Mouse (Mus musculus) thymus, postnatal 4 days (tissue): ENCODE measurements around the gene Tsc2.

Experiments used
- DNase-seq: peaks from one replicate; pipeline ENCODE4 v3.0.0; 2021

The Tsc2 gene

GRCm38 (mm10) chr17:24646381-24646780, 14.0 kb upstream of the Tsc2 start:
- no peak for DNase-seq

GRCm38 (mm10) chr17:24645916-24646315, 13.5 kb upstream of the Tsc2 start:
- no peak for DNase-seq

DNA sequence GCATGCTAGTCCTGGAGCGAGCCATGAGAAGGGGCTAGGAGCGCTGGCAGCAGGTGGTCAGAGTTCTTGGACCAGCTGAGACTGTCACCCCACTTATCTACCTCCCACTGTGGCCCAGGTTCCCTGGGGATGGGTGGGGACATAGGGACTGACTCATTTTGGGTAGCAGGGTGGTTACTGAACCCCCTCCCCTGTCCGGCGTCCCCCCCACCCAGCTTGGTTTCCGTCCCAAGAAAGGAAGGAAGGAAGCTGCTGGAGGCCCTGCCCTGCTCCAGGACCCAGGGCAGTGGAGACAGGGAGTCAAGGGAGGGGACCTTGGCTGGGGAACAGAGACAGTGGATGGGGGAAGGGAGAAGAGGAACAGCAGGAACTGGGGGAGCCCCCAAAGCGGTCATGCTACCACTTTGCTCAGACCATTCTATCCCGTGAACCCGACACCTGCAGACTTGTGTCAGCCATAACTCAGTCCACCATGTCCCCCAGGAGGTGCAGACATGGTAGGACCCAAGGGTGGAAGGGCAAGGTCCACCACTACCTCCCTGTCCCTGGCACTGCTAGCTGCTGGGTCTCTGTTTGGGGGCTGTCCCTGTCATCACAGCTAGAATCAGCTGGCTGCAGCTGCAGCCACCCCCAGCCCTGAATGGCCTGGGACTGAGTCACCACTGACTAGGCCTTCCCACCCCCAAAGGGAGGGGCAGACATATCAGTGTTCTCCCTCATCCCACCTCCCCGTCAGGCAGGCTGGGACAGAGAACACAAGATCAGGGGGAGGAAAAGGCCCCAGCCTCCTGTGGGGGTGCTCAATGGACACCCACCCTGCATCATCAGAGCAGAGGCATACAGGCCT, 12.7 kb upstream of the Tsc2 start:
- DNase-seq: no peak

- DNase-seq: no peak
Observed at GRCm38 (mm10) chr17:24644030-24644715, 11.7 kb upstream of the Tsc2 start.

- DNase-seq: no peak
Observed at GRCm38 (mm10) chr17:24642791-24643343, 10.4 kb upstream of the Tsc2 start.

GRCm38 (mm10) chr17:24641944-24642343, 9.5 kb upstream of the Tsc2 start:
- no peak for DNase-seq

- DNase-seq: no peak
Observed at GRCm38 (mm10) chr17:24640581-24640980, 8.2 kb upstream of the Tsc2 start.

GRCm38 (mm10) chr17:24640119-24640518, 7.7 kb upstream of the Tsc2 start:
- no peak for DNase-seq

DNA sequence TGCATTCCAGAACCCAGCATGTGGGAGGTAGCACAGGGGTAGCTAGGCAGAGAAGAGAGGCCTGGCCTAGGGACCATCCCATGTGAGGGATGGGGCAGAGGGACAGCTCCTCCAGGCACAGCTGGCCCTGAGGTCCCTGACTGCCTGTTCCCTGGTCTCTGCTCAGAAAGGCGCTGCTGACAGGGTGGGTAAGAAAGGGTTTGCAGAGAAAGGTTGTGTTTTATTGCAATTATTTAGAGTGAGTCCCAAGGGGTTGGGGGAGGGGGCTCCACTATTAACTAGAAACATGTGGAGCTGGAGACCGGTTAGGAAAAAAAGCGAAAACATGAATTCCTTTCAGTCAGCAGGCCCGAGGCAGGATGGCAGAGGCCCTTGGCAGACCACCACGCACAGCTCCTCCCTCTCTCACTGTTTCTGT, 7.2 kb upstream of the Tsc2 start:
- DNase-seq: no peak

DNA sequence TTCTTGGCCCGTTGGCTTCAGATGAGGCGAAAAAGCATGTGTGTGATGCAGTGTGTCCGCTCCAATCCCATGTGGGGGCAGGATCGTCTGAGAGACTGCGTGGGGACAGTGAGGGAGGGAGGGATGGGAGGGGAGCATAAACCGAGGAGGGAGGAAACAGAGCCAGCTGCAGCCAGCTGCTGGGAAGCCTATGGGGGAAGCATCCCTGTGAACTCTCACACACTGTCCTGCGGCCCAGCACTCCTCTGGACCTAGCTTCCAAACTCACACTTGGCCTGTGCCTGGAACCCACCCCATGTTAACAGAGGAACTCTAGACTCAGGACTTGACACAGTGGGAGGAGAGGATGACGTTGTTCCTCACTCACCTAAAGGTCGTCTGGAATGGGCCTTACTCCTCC, 6.4 kb upstream of the Tsc2 start:
- no peak for DNase-seq

DNA sequence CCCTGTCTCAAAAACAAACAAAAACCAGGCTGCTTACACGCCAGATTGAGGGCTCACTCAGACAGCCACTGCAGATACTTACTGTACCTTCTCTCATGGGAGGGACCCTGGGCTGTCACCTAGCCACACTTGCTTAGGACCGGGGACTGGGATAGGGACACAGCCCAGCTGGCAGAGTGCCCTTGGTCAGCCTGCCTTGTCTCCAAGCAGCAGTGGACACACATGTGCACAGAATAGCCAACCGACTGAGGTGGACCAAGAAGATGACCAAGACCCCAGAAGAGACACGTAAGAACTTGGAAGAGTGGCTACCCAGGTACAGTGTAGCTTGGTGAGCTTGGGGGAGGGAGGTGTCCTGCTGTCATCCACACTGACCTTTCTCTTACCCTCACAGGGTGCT, 5.8 kb upstream of the Tsc2 start:
- no peak for DNase-seq

DNA sequence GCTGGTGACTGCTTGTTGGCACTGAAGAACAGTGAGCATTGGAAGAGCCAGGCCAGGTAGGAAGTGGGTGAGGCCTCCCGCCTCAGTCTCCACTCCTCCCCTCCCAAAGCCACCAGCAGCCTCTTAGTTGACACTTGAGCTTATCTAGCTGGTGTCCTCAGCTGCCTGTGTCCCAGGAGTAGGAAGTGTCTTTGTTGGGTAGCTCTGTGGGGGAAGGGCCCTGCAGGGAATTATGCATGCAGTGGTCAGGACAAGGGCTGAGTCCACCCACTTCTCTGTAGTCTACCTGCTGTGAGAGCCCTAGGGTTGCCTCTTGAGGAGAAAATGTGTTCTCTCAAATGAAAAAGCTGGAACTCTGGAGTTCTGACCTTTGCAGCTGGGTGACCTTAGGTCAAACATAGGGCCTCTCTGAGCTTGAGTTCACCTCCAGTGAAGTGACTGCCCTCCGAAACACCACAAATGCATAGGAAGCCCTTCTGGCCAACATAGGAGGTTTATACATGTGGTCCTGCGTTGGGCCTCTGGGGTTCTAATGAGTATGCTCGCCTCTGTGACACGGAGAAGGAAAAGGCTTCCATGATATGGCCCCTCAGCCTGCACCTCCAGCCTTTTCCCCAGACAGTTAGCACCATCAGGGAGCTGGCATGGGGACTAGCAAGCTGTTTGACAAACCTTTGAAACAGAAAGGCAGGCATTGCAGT, 4.5 kb upstream of the Tsc2 start:
- DNase-seq: no peak

DNA sequence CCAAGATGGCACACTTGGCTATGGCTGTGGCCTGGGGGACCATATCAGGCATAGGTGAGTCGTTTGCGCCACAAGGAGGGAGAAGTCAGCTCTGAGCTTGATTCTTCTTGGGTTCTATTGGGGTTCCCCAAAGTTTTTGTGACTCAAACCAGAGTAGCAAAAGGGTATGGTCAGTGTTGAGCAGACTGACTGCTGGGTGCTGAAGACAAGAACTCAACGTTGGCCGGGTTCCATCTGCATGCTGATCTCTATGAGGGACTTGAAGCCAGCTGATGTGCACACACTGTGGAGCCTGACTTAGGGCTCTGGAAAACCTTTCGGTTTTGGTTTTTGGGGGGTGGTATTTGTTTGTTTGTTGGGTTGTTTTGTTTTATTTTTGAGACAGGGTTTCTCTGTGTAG, 3.3 kb upstream of the Tsc2 start:
- no peak for DNase-seq

- no peak for DNase-seq
Observed at GRCm38 (mm10) chr17:24635024-24635423, 2.6 kb upstream of the Tsc2 start.

- no peak for DNase-seq
Observed at GRCm38 (mm10) chr17:24633831-24634230, 1.4 kb upstream of the Tsc2 start.

- DNase-seq: no peak
Observed at GRCm38 (mm10) chr17:24632813-24633449, 501 bp upstream of the Tsc2 start.

DNA sequence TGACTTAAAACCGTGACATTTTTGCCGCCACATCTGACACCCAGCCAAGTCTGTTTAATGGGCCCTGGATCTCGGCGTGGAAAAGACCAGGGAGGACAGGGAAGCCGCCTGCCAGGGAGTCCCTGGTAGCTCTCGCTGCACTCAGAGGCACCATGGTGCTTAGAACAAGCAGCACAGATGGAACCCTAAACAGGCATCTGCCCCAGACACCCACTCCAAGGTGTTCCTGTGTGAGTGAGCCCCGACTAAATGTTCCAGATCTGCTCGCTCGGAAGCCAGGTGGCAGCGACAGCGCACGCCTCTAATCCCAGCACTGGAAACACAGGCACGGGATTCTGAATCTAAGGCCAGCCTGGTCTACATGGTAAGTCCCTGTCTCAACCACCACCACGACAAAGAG, 2.4 kb downstream of the Tsc2 start:
- DNase-seq: no peak

DNA sequence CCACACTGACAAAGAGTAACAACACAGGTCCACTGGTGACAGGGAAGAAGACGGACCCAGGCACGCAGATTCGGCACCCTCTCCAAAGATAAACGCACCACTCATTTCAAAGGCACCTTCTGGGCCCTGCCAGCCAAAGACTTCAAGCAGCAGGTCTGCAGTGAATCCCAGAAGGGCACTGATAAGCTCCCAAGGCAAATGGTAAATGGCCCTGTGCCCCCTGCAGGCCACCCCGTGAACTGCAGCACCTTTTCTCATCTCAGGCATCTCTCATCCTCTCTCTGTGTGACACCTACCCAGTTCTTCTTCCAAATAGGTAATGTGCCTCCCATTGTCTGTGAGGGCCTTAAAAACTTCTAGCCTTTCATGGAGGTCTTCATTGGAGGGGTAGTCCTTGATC, 3.8 kb downstream of the Tsc2 start:
- DNase-seq: peak; percentile 85

DNA sequence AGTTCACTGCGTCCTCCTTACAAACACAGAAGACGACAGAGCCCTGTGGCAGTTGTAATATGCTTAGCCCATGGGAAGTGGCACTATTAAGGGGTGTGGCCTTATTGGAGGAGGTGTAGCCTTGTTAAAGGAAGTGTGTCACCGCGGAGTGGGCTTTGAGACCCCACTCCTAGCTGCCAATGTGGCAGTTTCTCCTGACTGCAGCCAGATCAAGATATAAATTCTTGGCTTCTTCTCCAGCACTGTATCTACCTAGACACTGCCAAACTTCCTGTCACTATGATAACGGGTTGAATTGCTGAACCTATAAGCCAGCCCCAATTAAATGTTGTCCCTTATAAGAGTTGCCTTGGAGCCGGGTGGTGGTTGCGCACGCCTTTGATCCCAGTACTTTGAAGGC, 7.0 kb downstream of the Tsc2 start:
- DNase-seq: no peak

DNA sequence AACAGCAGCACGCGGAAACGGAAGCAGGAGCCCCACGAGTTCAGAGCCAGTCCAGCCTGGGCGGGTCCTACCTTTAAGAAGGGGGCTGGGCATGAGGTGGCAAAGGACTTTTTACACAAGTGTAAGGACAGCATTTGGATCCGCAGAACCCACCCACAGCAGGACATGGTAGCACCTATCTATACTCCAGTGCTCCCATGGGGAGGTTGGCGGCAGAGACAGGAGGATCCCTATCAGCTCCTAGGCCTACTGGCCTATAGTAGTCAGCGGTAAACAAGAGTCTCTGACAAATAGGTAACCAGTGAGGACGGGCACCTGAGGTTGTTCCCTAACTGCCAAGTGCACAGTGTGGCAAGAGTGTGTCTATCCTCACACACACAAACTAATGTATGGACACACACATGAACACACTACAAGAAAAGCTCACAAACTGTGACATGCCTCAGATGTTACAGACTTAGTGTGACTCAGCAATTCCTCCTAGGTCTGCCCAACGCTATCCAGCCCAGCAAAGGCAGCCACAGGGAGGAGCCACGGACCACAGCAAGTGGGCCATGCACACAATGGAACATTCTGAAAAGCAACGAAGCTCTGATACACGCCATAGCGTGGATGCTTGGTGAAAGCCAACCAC, 14.8 kb downstream of the Tsc2 start:
- no peak for DNase-seq

- no peak for DNase-seq
Observed at GRCm38 (mm10) chr17:24610711-24611110, 21.7 kb downstream of the Tsc2 start.

GRCm38 (mm10) chr17:24608874-24609273, 23.6 kb downstream of the Tsc2 start:
- DNase-seq: no peak

DNA sequence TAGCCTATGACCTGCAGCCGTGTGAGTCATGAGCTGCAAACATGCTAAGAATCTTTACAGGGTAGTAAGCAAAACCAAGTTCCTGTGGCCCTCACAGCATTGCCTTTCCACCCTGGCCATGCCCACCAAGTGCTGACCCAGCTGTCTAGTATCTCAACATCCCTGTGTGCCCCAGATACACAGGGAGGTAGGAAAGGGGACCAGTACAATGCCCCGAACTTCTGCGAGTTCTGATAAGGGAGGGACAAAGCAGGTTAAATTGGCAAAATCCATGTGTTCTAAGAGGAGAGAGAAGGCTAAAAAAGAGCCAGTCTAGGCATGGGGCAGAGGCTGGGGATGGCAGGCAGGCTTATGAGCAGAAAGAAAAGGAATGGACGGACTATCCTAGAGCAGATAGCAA, 24.1 kb downstream of the Tsc2 start:
- no peak for DNase-seq
